Mouse (Mus musculus) frontal cortex, adult (tissue): ENCODE results near the gene Nxn.

Experiments used
- ATAC-seq: cut with Nextera tagmentation; 2 replicates; pipeline ENCODE4 v1.9.2; 2017; ENCODE audit warnings: mild to moderate bottlenecking, moderate library complexity, mixed read lengths; ENCODE audit not compliant: low TSS enrichment

Nxn gene

GRCm38 (mm10) chr11:76332240-76332639 lies 66.7 kb downstream of the Nxn start:
- ATAC-seq: no peak

- ATAC-seq: no peak
These were observed 70.2 kb downstream of the Nxn start for GRCm38 (mm10) chr11:76328522-76329290.

- no peak for ATAC-seq
These were observed 70.9 kb downstream of the Nxn start for GRCm38 (mm10) chr11:76328084-76328483.

GRCm38 (mm10) chr11:76326672-76327071 lies 72.3 kb downstream of the Nxn start:
- no peak for ATAC-seq

- no peak for ATAC-seq
These were observed 72.9 kb downstream of the Nxn start for GRCm38 (mm10) chr11:76326051-76326450.

- no peak for ATAC-seq
These were observed 74.1 kb downstream of the Nxn start for GRCm38 (mm10) chr11:76324801-76325200.

GRCm38 (mm10) chr11:76324207-76324606 lies 74.7 kb downstream of the Nxn start:
- no peak for ATAC-seq

GRCm38 (mm10) chr11:76322939-76323338 lies 76.0 kb downstream of the Nxn start:
- no peak for ATAC-seq

- ATAC-seq: no peak
These were observed 76.9 kb downstream of the Nxn start for GRCm38 (mm10) chr11:76322081-76322480.

GRCm38 (mm10) chr11:76320475-76320874 lies 78.5 kb downstream of the Nxn start:
- no peak for ATAC-seq

- no peak for ATAC-seq
These were observed 79.1 kb downstream of the Nxn start for GRCm38 (mm10) chr11:76319714-76320435.

- ATAC-seq: no peak
These were observed 81.0 kb downstream of the Nxn start for GRCm38 (mm10) chr11:76317904-76318303.

GRCm38 (mm10) chr11:76315785-76316444 lies 83.0 kb downstream of the Nxn start:
- no peak for ATAC-seq

GRCm38 (mm10) chr11:76314741-76315140 lies 84.2 kb downstream of the Nxn start:
- ATAC-seq: no peak

GRCm38 (mm10) chr11:76314140-76314539 lies 84.8 kb downstream of the Nxn start:
- no peak for ATAC-seq

- ATAC-seq: no peak
These were observed 86.1 kb downstream of the Nxn start for GRCm38 (mm10) chr11:76312805-76313204.

GRCm38 (mm10) chr11:76311224-76312000 lies 87.5 kb downstream of the Nxn start:
- no peak for ATAC-seq

- no peak for ATAC-seq
These were observed 89.1 kb downstream of the Nxn start for GRCm38 (mm10) chr11:76309868-76310267.

- ATAC-seq: no peak
These were observed 89.9 kb downstream of the Nxn start for GRCm38 (mm10) chr11:76309072-76309471.

- ATAC-seq: no peak
These were observed 92.2 kb downstream of the Nxn start for GRCm38 (mm10) chr11:76306769-76307168.

GRCm38 (mm10) chr11:76305571-76305970 lies 93.4 kb downstream of the Nxn start:
- ATAC-seq: no peak

GRCm38 (mm10) chr11:76303368-76303767 lies 95.6 kb downstream of the Nxn start:
- no peak for ATAC-seq
